Mouse (Mus musculus): ENCODE results near the gene Hoxc12.

Gene Hoxc12

DNA sequence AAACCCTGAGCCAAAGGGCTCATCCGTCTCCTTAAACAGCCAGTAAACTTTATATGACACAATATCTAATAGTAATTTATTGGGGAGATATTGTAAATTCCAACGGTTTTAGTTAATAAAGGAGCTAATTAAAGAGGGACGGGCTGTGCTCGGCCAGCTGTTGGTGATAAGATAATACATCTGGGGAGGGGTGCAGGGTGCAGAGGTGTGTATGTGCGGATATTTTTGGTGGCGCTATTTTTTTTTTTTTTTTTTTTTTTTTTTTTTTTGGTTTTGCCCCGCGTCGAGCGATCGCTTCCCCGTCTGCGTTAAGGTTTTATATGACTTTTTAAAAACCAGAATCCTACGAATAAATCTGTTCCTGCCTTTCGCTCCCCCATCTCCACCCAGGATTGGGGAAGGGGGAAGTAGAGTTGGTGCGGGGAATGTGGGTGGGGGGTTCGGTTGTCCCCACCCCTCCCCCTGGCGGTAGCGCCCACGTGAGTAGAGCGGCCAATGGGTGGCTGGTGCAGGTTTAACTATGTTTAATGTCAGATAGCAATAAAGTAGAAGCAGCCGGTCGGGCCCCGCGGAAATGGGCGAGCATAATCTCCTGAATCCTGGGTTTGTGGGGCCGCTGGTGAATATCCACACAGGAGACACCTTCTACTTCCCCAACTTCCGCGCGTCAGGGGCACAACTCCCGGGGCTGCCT, at the start of gene Hoxc12:
Hoxc12 (plus strand) TSS at position 479 of the 694 bp plus-strand sequence.
- DNase-seq (ENCODE audit: inconsistent age in 2 of 2, low spot score in 1 of 2) = no peak

GRCm38 (mm10) chr15:102895115-102895514, 41.4 kb upstream of the Hoxc12 start:
- no peak for DNase-seq (ENCODE audit: inconsistent age in 2 of 2, low spot score in 1 of 2)

- no peak for DNase-seq (ENCODE audit: inconsistent age in 2 of 2, low spot score in 1 of 2)
These were observed 31.6 kb upstream of the Hoxc12 start for GRCm38 (mm10) chr15:102904946-102905345.

- DNase-seq (ENCODE audit: inconsistent age in 2 of 2, low spot score in 1 of 2) = peak in 1 of 2 experiments; percentile 15
These were observed 27.0 kb upstream of the Hoxc12 start for GRCm38 (mm10) chr15:102909536-102909935.

GRCm38 (mm10) chr15:102910038-102910437, 26.5 kb upstream of the Hoxc12 start:
- DNase-seq (ENCODE audit: inconsistent age in 2 of 2, low spot score in 1 of 2) = peak in 1 of 2 experiments; percentile 19

DNA sequence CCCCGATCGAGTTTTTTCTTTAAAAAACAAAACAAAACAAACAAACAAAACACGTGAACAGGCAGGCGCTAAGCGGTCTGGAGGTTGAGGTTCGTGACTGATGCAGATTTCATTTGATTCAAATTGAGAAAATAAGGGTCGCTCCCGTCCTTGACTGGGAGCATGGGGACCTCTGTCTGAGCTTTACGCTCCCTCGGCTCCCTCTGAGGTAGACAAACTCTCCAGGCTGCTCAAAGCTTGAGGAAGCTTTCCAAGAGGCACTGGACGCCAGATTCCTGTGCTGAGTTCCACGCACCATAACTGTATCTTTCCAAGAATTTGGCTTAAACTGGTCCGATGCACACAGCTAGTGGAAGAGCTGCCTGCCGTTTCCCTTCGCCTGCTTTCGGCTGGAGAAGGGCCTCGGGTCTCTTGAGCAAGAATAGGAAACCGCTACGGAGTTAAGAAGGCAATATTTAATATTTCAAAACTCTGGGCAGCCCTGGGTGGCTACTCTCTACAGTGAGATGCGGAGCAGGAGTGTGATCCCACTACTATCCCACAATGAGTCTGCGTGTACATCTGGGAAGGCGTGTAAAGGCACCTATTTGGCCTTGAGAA, 26.0 kb upstream of the Hoxc12 start:
- no peak for DNase-seq (ENCODE audit: inconsistent age in 2 of 2, low spot score in 1 of 2)

DNA sequence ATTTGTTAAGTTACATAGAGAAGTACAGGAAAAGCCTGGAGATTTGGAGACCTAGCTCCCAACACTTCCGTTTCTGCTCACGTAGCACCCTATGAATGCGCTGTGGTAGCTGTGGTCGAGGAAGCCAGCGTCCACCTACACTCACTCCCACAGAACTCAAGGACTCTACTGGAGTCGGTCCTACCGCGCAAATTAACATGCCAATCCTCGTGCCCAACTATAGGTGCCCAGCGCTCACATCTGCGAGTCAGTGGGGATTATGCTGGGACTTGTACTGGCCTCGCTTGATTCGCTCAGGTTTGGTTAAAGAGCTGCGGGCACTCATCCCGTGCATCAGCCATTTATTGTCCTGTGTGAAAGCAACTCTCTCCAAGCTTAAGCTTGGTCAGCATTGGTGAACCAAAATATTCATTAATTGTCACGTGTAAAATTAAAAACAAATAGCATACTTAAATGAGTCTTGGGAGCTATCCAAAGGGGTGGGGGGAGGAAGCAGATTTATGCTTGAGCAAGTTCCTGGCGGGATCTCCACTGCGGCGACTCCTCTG, 23.4 kb upstream of the Hoxc12 start:
- peak in 1 of 2 experiments; percentile 12 for DNase-seq (ENCODE audit: inconsistent age in 2 of 2, low spot score in 1 of 2)

GRCm38 (mm10) chr15:102917972-102918572, 18.5 kb upstream of the Hoxc12 start:
- DNase-seq (ENCODE audit: inconsistent age in 2 of 2, low spot score in 1 of 2) = no peak

DNA sequence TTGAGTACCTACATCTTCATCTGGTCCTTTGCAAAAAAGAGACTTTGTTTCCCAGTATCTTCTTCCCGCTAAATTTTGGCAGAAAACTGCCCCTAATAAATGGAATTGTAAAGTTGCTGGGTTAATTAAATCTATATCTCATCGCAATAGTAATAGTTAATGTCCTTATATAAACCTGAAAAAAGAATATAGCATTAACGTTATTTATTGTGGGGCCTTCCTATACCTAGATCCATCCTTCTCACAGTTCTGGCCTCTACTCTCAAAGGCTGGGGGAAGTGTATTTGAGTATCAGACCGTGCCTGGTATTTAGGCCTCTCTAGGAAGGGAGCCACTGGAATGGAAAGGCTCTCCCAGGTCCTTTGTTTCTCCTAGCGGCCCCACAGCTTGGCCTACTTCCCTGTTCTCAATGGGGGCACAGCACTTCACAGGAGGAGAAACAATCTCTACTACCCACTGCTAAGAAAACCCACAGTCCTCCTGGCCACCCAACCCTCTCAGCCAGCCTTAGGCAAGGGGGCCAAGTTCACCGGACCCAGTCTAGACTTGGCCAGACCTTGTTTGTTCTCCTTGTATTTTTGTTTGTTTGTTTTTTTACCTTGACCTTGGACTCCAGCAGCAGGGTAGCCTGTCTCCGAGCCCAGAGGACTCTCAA, 17.8 kb upstream of the Hoxc12 start:
- DNase-seq (ENCODE audit: inconsistent age in 2 of 2, low spot score in 1 of 2) = no peak

DNA sequence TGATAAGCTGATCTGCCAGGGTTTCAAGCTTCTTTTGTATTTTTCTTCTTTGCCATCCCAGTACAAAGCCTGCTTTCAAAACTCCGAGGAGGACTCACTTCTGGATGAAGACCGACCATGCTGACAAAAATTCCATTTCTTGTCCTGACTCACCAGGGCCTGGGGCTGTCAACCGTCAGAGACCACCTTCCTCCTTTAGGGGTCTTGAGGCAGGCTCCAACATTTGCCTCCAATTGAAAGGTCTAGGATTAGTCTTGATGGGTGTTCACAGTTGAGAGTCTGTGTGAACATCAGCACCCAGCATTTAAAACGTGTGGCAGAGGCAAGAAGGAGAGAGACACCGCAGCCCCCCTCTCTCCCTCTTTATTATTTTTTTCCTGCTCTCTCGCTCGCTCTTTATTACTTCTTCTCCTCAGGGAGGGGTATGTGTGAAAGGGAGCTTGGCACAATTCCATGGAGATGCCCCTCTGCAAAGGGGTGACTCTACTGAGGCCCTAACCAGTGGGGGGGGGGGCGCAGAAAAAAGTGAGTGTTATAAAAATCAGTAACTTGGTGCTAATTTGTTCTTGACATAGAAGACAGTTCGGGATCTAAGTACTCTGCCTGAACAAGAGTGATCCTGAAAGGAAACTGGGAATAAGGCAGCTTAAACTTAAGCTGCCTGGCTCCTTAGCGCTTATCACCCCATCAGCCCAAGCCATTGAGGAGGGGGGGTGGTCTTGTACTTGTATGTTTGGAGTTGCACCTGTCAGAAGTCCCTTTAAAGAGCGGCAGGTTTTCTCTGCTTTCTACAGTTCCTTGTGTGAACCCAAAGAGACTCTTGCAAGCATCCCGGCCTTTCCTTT, 17.0 kb upstream of the Hoxc12 start:
- no peak for DNase-seq (ENCODE audit: inconsistent age in 2 of 2, low spot score in 1 of 2)

DNA sequence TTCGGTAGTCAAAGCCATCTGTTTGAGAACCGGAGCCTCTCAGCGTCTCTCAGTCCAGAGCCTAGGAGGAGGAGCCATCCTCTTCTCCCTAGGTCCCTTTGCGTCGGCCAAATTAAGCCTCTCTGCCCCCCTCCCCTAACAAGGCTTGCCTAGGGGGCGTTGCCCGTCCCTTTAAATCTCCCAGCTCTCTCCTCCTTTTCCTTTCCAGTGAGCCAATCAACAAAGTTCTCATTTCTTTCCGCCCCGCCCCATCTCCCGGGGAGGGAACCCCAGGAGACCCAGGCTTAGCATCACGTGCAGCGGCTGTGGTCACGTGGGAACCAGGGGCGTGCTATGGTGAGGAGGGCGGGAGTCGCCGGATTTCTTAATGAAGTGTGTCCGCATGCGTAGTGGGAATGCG, 15.9 kb upstream of the Hoxc12 start:
- peak; percentile 30 to 63 for DNase-seq (ENCODE audit: inconsistent age in 2 of 2, low spot score in 1 of 2)

GRCm38 (mm10) chr15:102921053-102922011, 15.2 kb upstream of the Hoxc12 start, which contains the start of gene Hoxc13:
Gene Hoxc13, plus strand, starts transcription at chr15:102921103.
- no peak for DNase-seq (ENCODE audit: inconsistent age in 2 of 2, low spot score in 1 of 2)

- no peak for DNase-seq (ENCODE audit: inconsistent age in 2 of 2, low spot score in 1 of 2)
These were observed 14.6 kb upstream of the Hoxc12 start for GRCm38 (mm10) chr15:102922012-102922362.

DNA sequence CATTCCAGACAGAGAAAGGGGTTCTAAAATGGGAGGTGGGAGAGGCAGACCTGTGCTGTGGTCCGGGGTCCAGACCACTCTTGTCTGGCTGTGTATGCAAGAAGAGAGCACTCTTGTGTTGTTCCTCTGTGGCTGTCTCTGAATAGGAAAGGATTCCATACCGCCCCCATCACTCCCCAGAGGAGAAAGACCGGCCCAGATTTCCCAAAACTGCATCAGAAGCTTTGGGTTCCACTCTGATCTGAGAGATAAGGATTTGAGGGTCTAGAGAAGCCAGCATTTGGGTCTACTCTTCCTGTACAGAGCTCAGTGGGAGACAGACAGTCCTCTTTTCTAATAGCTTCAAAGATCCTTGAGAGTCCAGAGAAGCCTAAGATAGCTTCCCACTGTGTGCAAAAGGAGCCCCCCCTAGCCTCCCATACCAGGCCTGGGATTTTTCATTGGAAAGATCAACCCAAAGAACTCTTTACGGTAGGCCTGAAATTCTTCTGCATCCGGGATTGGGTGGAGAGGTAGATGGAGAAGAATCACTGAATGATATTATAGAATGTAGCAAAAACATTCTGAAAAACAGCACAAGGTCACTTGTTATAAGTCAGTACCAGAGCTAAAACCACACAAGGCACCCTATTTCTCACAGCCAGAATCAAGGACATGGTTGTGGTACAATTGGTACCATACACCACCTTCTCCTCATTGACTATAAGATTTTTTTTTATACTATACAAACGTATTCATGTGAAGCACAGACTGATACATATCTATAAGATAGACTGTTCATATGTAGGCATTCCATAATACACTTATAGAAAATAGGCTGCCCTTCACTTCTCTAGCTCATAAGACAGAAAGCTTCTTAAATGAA, 13.7 kb upstream of the Hoxc12 start:
- DNase-seq (ENCODE audit: inconsistent age in 2 of 2, low spot score in 1 of 2) = no peak

DNA sequence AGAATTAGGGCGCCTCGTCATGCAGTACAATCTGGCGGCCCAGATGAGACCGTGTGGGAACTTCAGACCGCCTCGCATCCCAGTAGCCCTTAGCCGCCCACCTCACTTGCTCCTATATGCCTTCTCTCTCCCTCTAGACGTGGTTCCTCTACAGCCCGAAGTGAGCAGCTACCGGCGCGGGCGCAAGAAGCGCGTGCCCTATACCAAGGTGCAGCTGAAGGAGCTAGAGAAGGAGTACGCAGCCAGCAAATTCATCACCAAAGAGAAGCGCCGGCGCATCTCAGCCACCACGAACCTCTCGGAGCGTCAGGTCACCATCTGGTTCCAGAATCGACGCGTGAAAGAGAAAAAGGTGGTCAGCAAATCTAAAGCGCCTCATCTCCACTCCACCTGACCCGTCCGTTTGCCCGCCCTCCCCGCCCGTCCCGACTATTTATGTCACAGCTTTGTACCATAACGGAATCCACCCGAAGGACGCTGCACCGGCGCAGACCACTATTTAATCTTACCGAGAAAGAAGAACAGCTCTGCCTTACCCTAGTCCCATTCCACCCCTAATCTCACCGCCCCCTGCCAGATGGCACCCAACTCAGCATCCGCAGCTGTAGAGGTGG, 9.4 kb upstream of the Hoxc12 start:
- DNase-seq (ENCODE audit: inconsistent age in 2 of 2, low spot score in 1 of 2) = no peak

DNA sequence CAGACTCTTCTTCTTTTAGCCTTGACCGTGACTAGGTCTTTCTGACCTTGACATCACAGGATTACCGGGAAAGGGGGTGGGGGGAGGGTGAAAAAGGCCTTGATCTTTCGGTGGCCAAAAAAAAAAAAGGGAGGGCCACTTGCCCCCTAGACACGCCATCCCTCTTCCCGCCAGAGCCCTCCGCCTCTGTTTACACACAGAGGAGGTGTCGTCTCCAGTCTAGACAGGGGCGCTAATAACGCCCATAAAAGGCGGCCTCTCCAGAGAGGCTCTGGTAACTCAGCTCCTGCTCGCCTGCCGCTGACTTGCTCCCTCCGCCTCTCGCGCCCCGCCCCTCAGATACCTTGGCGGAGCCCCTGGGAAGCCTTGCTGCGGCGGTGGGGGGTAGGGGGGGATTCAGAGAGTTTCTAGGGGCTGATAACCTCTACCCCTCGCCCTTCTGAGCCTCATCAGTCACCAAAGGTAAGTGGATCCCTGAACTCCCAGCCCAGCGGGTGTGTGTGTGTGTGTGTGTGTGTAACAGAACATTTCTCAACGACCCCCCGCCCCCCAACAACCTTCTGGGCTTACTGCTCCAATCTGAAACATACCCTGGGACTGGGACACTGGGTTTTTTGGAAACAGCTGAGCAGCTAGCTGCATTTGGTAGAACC, 4.7 kb upstream of the Hoxc12 start:
- no peak for DNase-seq (ENCODE audit: inconsistent age in 2 of 2, low spot score in 1 of 2)

DNA sequence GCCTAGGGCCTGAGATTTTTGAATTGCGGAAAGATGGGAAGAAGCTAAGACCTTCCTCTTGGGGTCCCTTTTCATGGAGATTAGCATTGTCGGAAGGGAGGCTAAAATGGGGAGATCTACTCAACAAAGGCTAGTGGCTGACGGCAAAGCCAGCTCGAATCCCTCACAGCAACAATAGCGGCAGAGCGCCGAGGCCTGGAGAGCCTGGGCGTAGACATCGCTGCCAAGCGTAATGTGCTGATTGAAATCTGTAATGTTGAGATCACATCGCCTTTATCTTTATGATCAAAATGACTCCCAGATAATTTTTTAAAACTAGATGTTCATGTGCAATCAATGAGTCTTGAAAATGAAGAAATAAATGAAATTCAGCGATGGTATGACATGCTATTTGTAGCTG, 2.1 kb upstream of the Hoxc12 start:
- no peak for DNase-seq (ENCODE audit: inconsistent age in 2 of 2, low spot score in 1 of 2)

DNA sequence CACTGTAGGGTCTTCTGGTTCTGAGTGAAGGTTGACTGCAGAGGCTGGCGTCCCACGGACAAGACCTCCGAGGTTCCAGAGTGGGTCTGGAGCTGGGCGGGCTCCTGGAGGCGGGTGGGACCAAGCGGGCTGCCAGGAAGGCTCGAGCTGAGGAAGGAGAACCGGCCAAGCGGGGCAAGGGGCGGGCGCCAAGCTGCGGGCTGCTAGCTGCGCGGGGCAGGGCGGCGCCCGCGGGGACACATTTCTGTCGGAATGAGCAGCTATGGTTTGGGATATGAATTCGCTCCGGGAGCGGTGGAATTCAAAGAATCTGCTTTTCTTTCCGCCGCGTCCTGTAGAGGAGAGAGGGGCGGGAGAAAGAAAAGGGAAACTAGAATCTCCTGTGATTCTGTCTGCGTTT, 1.7 kb upstream of the Hoxc12 start:
- no peak for DNase-seq (ENCODE audit: inconsistent age in 2 of 2, low spot score in 1 of 2)

Data from adrenal gland, adult (tissue).